Mouse (Mus musculus) kidney, adult 11 months (tissue): ENCODE data around the gene Hira.
A peak's percentile ranks its signal among the peaks of the same experiment; 100 is the strongest.
"Not testable (repeated sequence)": the region's sequence is repeated elsewhere in the genome, so short reads cannot be mapped to it uniquely, and the experiment has no call there.

Experiments
- DNase-seq: peaks from one replicate; pipeline ENCODE4 v3.0.0; 2022

The Hira gene

GRCm38 (mm10) chr16:18876442-18877308 is at the start of gene Hira, which contains the start of gene Mrpl40:
TSS of gene Hira (plus strand) at chr16:18877037.
TSS of gene Mrpl40 (minus strand) at chr16:18876862.
- DNase-seq, result peak; percentile 96

GRCm38 (mm10) chr16:18828630-18829029 is 48.2 kb upstream of the Hira start:
- no peak for DNase-seq

- no peak for DNase-seq
Measured at GRCm38 (mm10) chr16:18829102-18829501, 47.7 kb upstream of the Hira start.

- no peak for DNase-seq
Measured at GRCm38 (mm10) chr16:18833486-18833885, 43.4 kb upstream of the Hira start.

- DNase-seq, result no peak
Measured at GRCm38 (mm10) chr16:18836073-18836467, 40.8 kb upstream of the Hira start.

- DNase-seq, result peak; percentile 97
Measured at GRCm38 (mm10) chr16:18836468-18837208, 40.2 kb upstream of the Hira start, which contains the start of the genes 2510002D24Rik and Gm28539. TSS of gene 2510002D24Rik (plus strand) at chr16:18836578. TSS of gene Gm28539 (plus strand) at chr16:18836584.

GRCm38 (mm10) chr16:18838346-18838745 is 38.5 kb upstream of the Hira start:
- DNase-seq, result no peak

- DNase-seq, result no peak
Measured at GRCm38 (mm10) chr16:18846301-18846820, 30.5 kb upstream of the Hira start.

GRCm38 (mm10) chr16:18849521-18850190 is 27.2 kb upstream of the Hira start:
- not testable (repeated sequence) for DNase-seq

- DNase-seq, result peak; percentile 56
Measured at GRCm38 (mm10) chr16:18858551-18858950, 18.3 kb upstream of the Hira start.

- DNase-seq, result peak; percentile 43
Measured at GRCm38 (mm10) chr16:18860186-18860585, 16.7 kb upstream of the Hira start.

GRCm38 (mm10) chr16:18870495-18870894 is 6.3 kb upstream of the Hira start:
- DNase-seq, result not testable (repeated sequence)

- no peak for DNase-seq
Measured at GRCm38 (mm10) chr16:18876091-18876441, 771 bp upstream of the Hira start.

- peak; percentile 63 for DNase-seq
Measured at GRCm38 (mm10) chr16:18877386-18878090, 701 bp downstream of the Hira start.

- no peak for DNase-seq
Measured at GRCm38 (mm10) chr16:18878091-18878720, 1.4 kb downstream of the Hira start.

- DNase-seq, result no peak
Measured at GRCm38 (mm10) chr16:18884044-18884443, 7.2 kb downstream of the Hira start.

- DNase-seq, result no peak
Measured at GRCm38 (mm10) chr16:18893840-18894372, 17.1 kb downstream of the Hira start.

- no peak for DNase-seq
Measured at GRCm38 (mm10) chr16:18895249-18895648, 18.4 kb downstream of the Hira start.

- DNase-seq, result no peak
Measured at GRCm38 (mm10) chr16:18896429-18896828, 19.6 kb downstream of the Hira start.

- no peak for DNase-seq
Measured at GRCm38 (mm10) chr16:18905648-18906047, 28.8 kb downstream of the Hira start.

GRCm38 (mm10) chr16:18916064-18916463 is 39.2 kb downstream of the Hira start:
- no peak for DNase-seq

- DNase-seq, result no peak
Measured at GRCm38 (mm10) chr16:18921771-18922170, 44.9 kb downstream of the Hira start.
